ENCODE assay signal across 8 mouse cellular contexts in genomic region chr6:71631196-71631595, GRCm38 (mm10). TPM values are rescaled to one million over a fixed set of nuclear protein-coding genes. Genes with fewer than 3 reads are reported as not detected.
DNase-seq lines count a peak whose midpoint lies in the region; ATAC-seq and TF ChIP-seq lines count a peak whose summit lies in the region.

No protein-coding gene starts in this region.

- no peaks in the 10 kb centered on the region; the same call in 1 of the 2 replicates for H3K4me1 ChIP-seq in cerebellum, adult 2 months (ENCODE audit: control insufficient read depth, insufficient read depth, low read length)
- no peaks in the 10 kb centered on the region for H3K4me1 ChIP-seq in testis, adult 2 months (ENCODE audit: control insufficient read depth, insufficient read depth, low read length)

- H3K4me3 ChIP-seq in cerebellum, adult 2 months (replicated peaks; ENCODE audit: insufficient read depth, low read depth, low read length) = peak overlapping the region; percentile 15
- H3K4me3 ChIP-seq in testis, adult 2 months (ENCODE audit: control insufficient read depth, low read depth, low read length) = peak overlapping the region; percentile 87; the same call in 1 of the 2 replicates

- TF ChIP-seq POLR2A in cerebellum, adult 2 months (IDR thresholded peaks at IDR 0.05; ENCODE audit: borderline replicate concordance, insufficient read depth, low read length) = no peak
- TF ChIP-seq POLR2A in testis, adult 2 months (IDR thresholded peaks at IDR 0.05; ENCODE audit: control insufficient read depth, low read depth, low read length) = no peak

- peaks cover 2% of the 10 kb centered on the region; the same call in 1 of the 2 replicates for H3K36me3 ChIP-seq in testis, adult 2 months (ENCODE audit: control insufficient read depth, insufficient read depth, low read length)

- 32% methylated on average over 2 of the region's 2 CpGs for WGBS in cerebellum, adult 2 months

- intact Hi-C loops in left cerebral cortex, postnatal 25 days (cut with DNase I) = loop anchor here (5.0 kb wide), 1 partner anchor 191 kb away; no protein-coding TSS in a partner anchor

- H3K27me3 ChIP-seq in cerebellum, adult 2 months (ENCODE audit: control insufficient read depth, insufficient read depth, low read length) = no peaks in the 10 kb centered on the region
- no peaks in the 10 kb centered on the region for H3K27me3 ChIP-seq in testis, adult 2 months (ENCODE audit: control insufficient read depth, insufficient read depth, low read length)

- TF ChIP-seq CTCF in cerebellum, adult 2 months (IDR thresholded peaks at IDR 0.05; ENCODE audit: borderline replicate concordance, insufficient read depth, low read depth, low read length) = no peak
- TF ChIP-seq CTCF in testis, adult 2 months (IDR thresholded peaks at IDR 0.05; ENCODE audit: control insufficient read depth, insufficient read depth, insufficient replicate concordance, low read depth, low read length) = no peak

- no peak for DNase-seq in cerebellum, adult 2 months
- DNase-seq in cerebellum, postnatal 4 days (ENCODE audit: low spot score in 2 of 2) = no peak
- DNase-seq in testis, postnatal 14 days (ENCODE audit: low spot score) = no peak
- peak; percentile 49 for DNase-seq in liver
- no peak for DNase-seq in spleen, postnatal 10 days (ENCODE audit: low spot score in 2 of 2)
- no peak for DNase-seq in left cerebral cortex, postnatal 25 days (ENCODE audit: low spot score in 2 of 2)

- H3K27ac ChIP-seq in cerebellum, adult 2 months (ENCODE audit: insufficient read depth, low read length) = no peak overlapping the region
- H3K27ac ChIP-seq in testis, adult 2 months (ENCODE audit: control insufficient read depth, insufficient read depth, low read depth, low read length) = peak overlapping the region; percentile 76

- no peak for ATAC-seq in inflammation-experienced regulatory T-cells, adult 6 months

RNA-seq across cellular contexts. Expression of gene Kdm3a, which starts 1.6 kb away (rescaled TPM):
- 26.9 and 28.1 TPM in 2 replicates for polyA plus RNA-seq in cerebellum, adult 2 months (2012; rRNA removed)
- 42.3 and 50.9 TPM in 2 replicates for polyA plus RNA-seq in testis, adult 2 months (2012; rRNA removed)
- polyA plus RNA-seq in inflammation-experienced regulatory T-cells, adult 6 months (2017; shearing (Covaris generic)) = 10 to 100 TPM; 43.1 to 68.4 (median 46.4) TPM
- 10 to 100 TPM; 37.8 to 44.2 TPM for total RNA-seq in left cerebral cortex, postnatal 25 days (2021)
